Mouse (Mus musculus): ENCODE data around the gene Lnpep. TPM values are rescaled to one million over a fixed set of nuclear protein-coding genes. Genes with fewer than 3 reads are reported as not detected.

The Lnpep gene
- total and polyA plus RNA-seq, 3 experiments: 6.0 to 118 (median 108) TPM

GRCm38 (mm10) chr17:17609523-17609922, 15.3 kb downstream of the Lnpep start:
- DNase-seq: peak; percentile 40

- DNase-seq: no peak
Observed at GRCm38 (mm10) chr17:17608416-17608988, 16.3 kb downstream of the Lnpep start.

- no peak for DNase-seq
Observed at GRCm38 (mm10) chr17:17604554-17604953, 20.3 kb downstream of the Lnpep start.

GRCm38 (mm10) chr17:17603609-17604008, 21.2 kb downstream of the Lnpep start:
- DNase-seq: no peak

- no peak for DNase-seq
Observed at GRCm38 (mm10) chr17:17602786-17603185, 22.1 kb downstream of the Lnpep start.

- DNase-seq: no peak
Observed at GRCm38 (mm10) chr17:17602330-17602729, 22.5 kb downstream of the Lnpep start.

- DNase-seq: peak; percentile 96
Observed at GRCm38 (mm10) chr17:17600804-17601252, 24.0 kb downstream of the Lnpep start.

GRCm38 (mm10) chr17:17600001-17600400, 24.8 kb downstream of the Lnpep start:
- DNase-seq: no peak

GRCm38 (mm10) chr17:17598355-17598754, 26.5 kb downstream of the Lnpep start:
- DNase-seq: no peak

GRCm38 (mm10) chr17:17592926-17593325, 31.9 kb downstream of the Lnpep start:
- DNase-seq: no peak

- DNase-seq: no peak
Observed at GRCm38 (mm10) chr17:17587333-17588047, 37.4 kb downstream of the Lnpep start.

- no peak for DNase-seq
Observed at GRCm38 (mm10) chr17:17585115-17585514, 39.7 kb downstream of the Lnpep start.

- DNase-seq: no peak
Observed at GRCm38 (mm10) chr17:17583896-17584295, 41.0 kb downstream of the Lnpep start.

- DNase-seq: no peak
Observed at GRCm38 (mm10) chr17:17581234-17581633, 43.6 kb downstream of the Lnpep start.

GRCm38 (mm10) chr17:17576399-17576798, 48.5 kb downstream of the Lnpep start:
- no peak for DNase-seq

GRCm38 (mm10) chr17:17567071-17567470, 57.8 kb downstream of the Lnpep start:
- no peak for DNase-seq

- DNase-seq: no peak
Observed at GRCm38 (mm10) chr17:17548958-17549357, 75.9 kb downstream of the Lnpep start.

GRCm38 (mm10) chr17:17531338-17531737, 93.5 kb downstream of the Lnpep start:
- DNase-seq: no peak

- no peak for DNase-seq
Observed at GRCm38 (mm10) chr17:17516384-17517016, 108.3 kb downstream of the Lnpep start.

- DNase-seq: no peak
Observed at GRCm38 (mm10) chr17:17506677-17507076, 118.2 kb downstream of the Lnpep start.

- DNase-seq: no peak
Observed at GRCm38 (mm10) chr17:17499278-17499677, 125.6 kb downstream of the Lnpep start.

- DNase-seq: no peak
Observed at GRCm38 (mm10) chr17:17498848-17499247, 126.0 kb downstream of the Lnpep start.

GRCm38 (mm10) chr17:17496730-17497129, 128.1 kb downstream of the Lnpep start:
- DNase-seq: no peak

Measured in adrenal gland, adult 2 months (tissue).